Mouse (Mus musculus): ENCODE measurements around the gene Sorl1. TPM values are rescaled to one million over a fixed set of nuclear protein-coding genes. Genes with fewer than 3 reads are reported as not detected.
A peak's percentile ranks its signal among the peaks of the same experiment; 100 is the strongest.

The Sorl1 gene
- polyA plus RNA-seq, 1 experiment = 3.5 TPM

DNA sequence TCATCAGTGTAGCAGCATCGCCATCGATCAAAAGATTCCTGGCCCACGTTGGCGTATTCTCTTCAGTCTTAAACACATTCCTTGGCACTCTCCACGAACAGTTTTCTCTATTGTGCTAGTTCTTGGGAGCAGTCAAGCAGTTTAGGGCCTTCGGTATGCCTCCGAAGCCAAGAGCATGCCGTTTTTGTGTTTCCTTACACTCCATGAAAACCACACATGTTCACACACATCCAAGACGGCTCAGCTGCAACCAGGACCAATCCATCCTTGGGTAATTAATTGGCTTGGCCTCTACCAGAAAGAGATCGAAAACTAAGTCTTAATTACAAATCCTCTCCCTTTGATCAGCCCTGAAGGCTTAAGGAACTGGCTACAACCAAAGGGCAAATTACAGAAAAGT lies 162.8 kb downstream of the Sorl1 start:
- H3K4me1 ChIP-seq (ENCODE audit: control insufficient read depth, insufficient read depth, low read length) = no peaks in the 10 kb centered on the region
- no peak overlapping the region for H3K27ac ChIP-seq (ENCODE audit: insufficient read depth, low read length)
- TF ChIP-seq POLR2A (IDR thresholded peaks at IDR 0.05; ENCODE audit: low read depth, low read length) (no peak), CTCF (IDR thresholded peaks at IDR 0.05; ENCODE audit: borderline replicate concordance, insufficient read depth, low read length) (no peak)
- no peak overlapping the region for H3K4me3 ChIP-seq (ENCODE audit: insufficient read depth, low read length)

DNA sequence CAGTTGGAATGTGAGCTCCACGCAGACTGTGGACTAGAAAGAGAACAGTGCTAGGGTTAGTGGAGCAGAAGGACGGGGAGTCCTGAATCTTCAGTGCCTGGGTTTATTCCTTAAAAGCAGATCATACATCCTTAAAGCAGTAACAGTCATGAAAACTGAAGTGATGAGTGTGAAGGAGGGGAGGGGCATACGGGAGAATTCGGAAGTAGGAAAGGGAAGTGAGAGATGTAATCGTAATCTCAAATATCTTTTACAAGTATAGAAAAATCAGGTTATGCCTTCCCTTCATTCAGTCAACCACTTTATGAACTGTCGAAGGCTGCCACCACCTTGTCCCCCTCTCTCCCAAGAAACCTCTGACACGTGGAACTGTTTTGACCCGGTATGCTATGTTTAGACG lies 165.8 kb downstream of the Sorl1 start:
- TF ChIP-seq CTCF (IDR thresholded peaks at IDR 0.05; ENCODE audit: borderline replicate concordance, insufficient read depth, low read length) (no peak), POLR2A (IDR thresholded peaks at IDR 0.05; ENCODE audit: low read depth, low read length) (no peak)
- Histone ChIP-seq H3K4me3 (ENCODE audit: insufficient read depth, low read length) (no peak overlapping the region), H3K4me1 (ENCODE audit: control insufficient read depth, insufficient read depth, low read length) (no peaks in the 10 kb centered on the region), H3K27ac (ENCODE audit: insufficient read depth, low read length) (no peak overlapping the region)

DNA sequence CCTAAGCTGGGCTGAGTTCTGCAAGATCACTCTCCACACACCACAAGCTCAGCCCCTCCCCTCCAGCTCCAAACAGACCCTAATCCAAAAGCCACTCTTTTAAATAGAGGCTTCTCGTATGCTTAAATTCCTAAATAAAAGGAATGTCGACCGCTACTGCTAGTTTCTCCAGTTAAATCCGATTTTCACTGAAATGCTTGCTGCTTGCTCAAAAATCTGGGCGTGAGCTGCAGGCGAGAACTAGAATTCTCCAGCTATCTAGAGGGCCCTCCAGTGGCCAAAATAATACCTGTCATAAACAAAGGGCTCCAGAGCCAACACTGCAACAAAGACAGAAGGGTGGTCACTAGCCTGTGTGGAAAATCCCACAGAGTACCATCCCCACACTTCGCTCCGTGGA lies 170.6 kb downstream of the Sorl1 start:
- Histone ChIP-seq H3K4me1 (ENCODE audit: control insufficient read depth, insufficient read depth, low read length) (peaks cover 14% of the 10 kb centered on the region), H3K27ac (ENCODE audit: insufficient read depth, low read length) (peak overlapping the region; percentile 99), H3K4me3 (ENCODE audit: insufficient read depth, low read length) (no peak overlapping the region)
- TF ChIP-seq POLR2A (IDR thresholded peaks at IDR 0.05; ENCODE audit: low read depth, low read length) = no peak
- TF ChIP-seq CTCF (IDR thresholded peaks at IDR 0.05; ENCODE audit: borderline replicate concordance, insufficient read depth, low read length) = no peak

DNA sequence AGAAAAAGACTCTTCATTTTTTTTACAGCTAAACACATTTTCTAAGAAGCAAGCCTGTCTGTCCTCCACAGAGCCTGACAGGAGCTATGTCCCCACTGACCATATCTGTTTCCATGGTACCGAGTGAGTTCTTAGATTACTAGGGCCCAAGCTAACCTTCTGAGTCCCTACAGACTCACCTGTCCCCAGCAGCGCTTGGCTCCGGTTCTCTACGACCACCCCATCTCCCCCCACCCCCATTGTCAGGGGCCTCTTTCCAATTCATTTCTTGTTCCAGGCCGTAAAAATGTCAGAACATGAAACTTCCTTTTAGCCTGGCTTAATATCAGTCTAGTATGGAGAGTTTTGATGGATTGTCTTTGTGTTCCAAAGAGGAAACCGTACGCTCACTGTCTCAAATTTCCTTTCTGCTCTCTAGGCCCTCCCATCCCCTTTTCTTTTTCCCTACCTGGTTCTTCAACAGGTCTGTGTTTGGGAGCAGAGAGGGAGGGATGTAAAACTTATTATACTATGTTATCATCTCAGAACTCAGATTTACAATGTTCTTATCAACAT lies 171.4 kb downstream of the Sorl1 start:
- no peak for TF ChIP-seq POLR2A (IDR thresholded peaks at IDR 0.05; ENCODE audit: low read depth, low read length)
- no peak for TF ChIP-seq CTCF (IDR thresholded peaks at IDR 0.05; ENCODE audit: borderline replicate concordance, insufficient read depth, low read length)
- Histone ChIP-seq H3K27ac (ENCODE audit: insufficient read depth, low read length) (peak overlapping the region; percentile 99), H3K4me3 (ENCODE audit: insufficient read depth, low read length) (no peak overlapping the region), H3K4me1 (ENCODE audit: control insufficient read depth, insufficient read depth, low read length) (peaks cover 14% of the 10 kb centered on the region)

DNA sequence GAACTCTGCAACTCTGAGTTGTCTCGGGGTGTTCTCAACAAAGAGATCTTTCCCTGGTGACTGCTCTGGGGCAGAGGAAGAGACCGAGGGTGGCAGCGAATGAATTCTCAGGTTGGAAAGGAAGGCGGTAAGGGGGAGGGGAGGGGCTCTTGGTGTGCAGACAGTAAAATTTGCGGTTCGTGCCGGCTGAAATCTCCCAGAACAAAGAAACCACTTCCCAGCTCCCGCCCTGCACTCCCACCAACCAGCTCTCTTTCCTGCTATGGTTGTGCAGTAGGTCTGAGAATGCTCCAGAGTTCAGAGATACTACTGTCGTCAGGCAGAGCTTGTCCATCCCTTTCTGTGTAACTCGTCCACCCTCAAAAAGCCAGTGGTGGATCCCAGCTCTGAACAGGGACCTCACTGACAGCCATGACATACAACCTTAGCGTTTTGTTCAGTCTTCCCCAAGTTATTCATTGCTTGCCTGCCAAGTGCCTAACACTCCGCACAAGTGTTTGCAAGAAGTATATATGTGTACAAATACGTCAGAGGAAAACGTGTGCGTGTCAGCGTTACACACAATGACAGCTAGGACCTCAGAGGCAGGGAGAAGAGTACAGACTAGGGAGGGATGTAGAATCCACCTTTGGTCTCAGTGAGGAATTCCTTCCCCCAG lies 172.5 kb downstream of the Sorl1 start:
- peak overlapping the region; percentile 13; the same call in 1 of the 2 replicates for H3K4me3 ChIP-seq (ENCODE audit: insufficient read depth, low read length)
- H3K27ac ChIP-seq (ENCODE audit: insufficient read depth, low read length) = peak overlapping the region; percentile 99
- TF ChIP-seq CTCF (IDR thresholded peaks at IDR 0.05; ENCODE audit: borderline replicate concordance, insufficient read depth, low read length) = no peak
- peak; percentile 66 for TF ChIP-seq POLR2A (IDR thresholded peaks at IDR 0.05; ENCODE audit: low read depth, low read length)
- peaks cover 14% of the 10 kb centered on the region for H3K4me1 ChIP-seq (ENCODE audit: control insufficient read depth, insufficient read depth, low read length)

DNA sequence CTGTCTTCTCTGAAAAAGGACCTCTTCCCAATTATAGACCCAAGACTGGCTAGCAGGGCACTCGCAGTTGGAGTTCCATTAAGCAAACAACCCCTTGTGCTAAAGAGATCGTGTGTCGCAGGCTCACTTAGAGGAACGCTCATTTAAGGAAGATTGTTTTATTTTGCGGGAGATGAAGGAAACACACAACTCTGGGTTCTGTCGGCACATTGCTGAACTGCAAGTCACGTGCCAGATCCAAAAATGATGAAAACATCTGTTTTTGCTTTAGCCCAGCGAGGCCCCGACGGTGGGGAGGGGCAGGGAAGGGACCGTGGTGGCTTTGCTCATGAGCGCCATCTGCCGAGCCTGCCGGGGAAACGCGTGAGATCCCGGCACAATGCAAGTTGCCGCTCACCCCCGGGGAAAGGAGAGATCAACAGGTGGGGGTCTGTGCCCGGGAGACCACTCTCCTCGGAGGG lies 173.1 kb downstream of the Sorl1 start:
- H3K27ac ChIP-seq (ENCODE audit: insufficient read depth, low read length) = peak overlapping the region; percentile 99
- peak; percentile 53 for TF ChIP-seq POLR2A (IDR thresholded peaks at IDR 0.05; ENCODE audit: low read depth, low read length)
- TF ChIP-seq CTCF (IDR thresholded peaks at IDR 0.05; ENCODE audit: borderline replicate concordance, insufficient read depth, low read length) = peak; percentile 89
- H3K4me1 ChIP-seq (ENCODE audit: control insufficient read depth, insufficient read depth, low read length) = peaks cover 14% of the 10 kb centered on the region
- H3K4me3 ChIP-seq (ENCODE audit: insufficient read depth, low read length) = peak overlapping the region; percentile 13; the same call in 1 of the 2 replicates

DNA sequence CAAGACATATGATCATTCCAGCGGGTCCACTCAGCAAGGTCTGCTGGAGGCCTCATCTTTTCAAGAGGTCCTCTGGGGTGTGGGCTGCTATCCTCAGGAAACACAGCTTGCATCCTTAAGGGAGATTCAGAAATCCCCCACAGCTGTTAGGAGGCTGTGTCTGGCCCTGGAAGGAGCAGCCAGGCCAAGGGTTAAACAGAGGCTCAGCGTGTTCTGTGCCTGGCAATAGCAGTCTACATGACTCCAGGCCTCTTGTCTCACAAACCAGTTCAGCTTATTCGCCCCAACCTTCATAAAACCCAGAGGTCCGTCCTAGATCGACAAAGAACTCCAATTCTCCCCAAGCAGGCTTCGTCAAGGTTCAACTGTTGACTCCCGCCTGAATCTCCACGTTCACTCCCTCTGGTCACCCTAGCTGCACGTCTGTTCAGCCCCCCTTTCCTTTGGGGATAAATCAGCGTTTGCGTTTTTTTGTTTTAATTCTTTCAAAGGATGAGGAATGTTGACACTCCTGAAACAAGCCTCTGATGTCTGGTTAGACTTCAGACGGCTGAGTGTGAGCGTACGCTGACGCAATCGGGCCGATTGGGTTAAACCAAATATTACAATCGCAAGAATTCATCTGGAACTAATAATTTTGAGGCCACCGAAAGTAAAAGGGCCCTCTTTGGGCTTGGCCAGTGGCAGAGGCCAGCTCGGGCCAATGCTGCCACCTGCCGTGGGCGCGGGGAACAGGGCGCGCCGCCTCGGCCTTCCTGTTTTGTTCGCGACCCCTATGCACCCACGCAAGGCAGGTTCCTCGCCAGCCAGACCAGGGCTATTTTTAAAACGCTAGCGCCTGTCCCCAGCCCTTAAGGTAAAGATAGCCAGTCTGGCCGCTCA lies 173.7 kb downstream of the Sorl1 start:
- TF ChIP-seq POLR2A (IDR thresholded peaks at IDR 0.05; ENCODE audit: low read depth, low read length) = 0 out of 2 replicates have a peak, but pooled peaks have one; percentile 22
- peak; percentile 80 for TF ChIP-seq CTCF (IDR thresholded peaks at IDR 0.05; ENCODE audit: borderline replicate concordance, insufficient read depth, low read length)
- peaks cover 14% of the 10 kb centered on the region for H3K4me1 ChIP-seq (ENCODE audit: control insufficient read depth, insufficient read depth, low read length)
- H3K27ac ChIP-seq (ENCODE audit: insufficient read depth, low read length) = peak overlapping the region; percentile 99
- H3K4me3 ChIP-seq (ENCODE audit: insufficient read depth, low read length) = no peak overlapping the region

DNA sequence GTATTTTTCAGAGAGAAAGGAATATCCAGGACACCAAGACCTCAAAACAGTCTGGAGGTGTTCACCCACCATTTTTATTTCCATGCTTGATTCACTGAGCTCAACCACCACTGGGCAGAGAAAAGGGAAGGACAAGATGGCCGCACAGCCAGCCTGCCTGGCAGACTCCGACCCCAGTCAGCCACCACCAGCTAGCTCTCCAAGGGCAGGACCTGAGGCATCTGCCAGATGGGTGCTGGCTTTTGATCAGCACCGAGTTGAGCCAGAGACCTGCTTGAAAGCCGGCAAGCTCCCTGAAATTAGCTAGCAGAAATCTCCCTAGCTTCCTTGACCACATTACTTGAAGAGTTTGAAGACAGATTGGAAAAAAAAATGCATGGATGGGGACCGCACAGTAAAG lies 174.6 kb downstream of the Sorl1 start:
- no peak for TF ChIP-seq POLR2A (IDR thresholded peaks at IDR 0.05; ENCODE audit: low read depth, low read length)
- no peak for TF ChIP-seq CTCF (IDR thresholded peaks at IDR 0.05; ENCODE audit: borderline replicate concordance, insufficient read depth, low read length)
- H3K4me1 ChIP-seq (ENCODE audit: control insufficient read depth, insufficient read depth, low read length) = peaks cover 14% of the 10 kb centered on the region
- no peak overlapping the region for H3K4me3 ChIP-seq (ENCODE audit: insufficient read depth, low read length)
- H3K27ac ChIP-seq (ENCODE audit: insufficient read depth, low read length) = peak overlapping the region; percentile 99

DNA sequence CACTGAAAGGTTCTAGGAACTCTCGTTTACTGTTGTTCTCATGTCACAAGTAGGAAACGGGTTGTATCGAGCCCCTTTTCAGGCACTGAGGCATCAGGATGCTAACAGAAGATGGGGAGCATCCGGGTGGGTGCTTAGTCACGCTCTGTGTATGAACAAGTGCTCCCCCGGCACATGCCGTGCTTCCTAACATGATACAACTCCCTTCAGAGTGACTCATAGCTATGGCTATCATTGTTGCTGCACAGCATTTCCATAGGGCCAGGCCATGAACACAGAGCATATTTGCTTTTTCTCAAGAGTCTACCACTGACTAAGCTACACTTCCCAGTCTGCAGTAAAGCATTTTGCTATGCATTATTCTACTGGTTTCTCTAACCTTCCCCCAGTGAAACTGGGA lies 179.1 kb downstream of the Sorl1 start:
- no peak overlapping the region for H3K4me3 ChIP-seq (ENCODE audit: insufficient read depth, low read length)
- peaks cover 5% of the 10 kb centered on the region; the same call in 1 of the 2 replicates for H3K4me1 ChIP-seq (ENCODE audit: control insufficient read depth, insufficient read depth, low read length)
- TF ChIP-seq POLR2A (IDR thresholded peaks at IDR 0.05; ENCODE audit: low read depth, low read length) (no peak), CTCF (IDR thresholded peaks at IDR 0.05; ENCODE audit: borderline replicate concordance, insufficient read depth, low read length) (no peak)
- H3K27ac ChIP-seq (ENCODE audit: insufficient read depth, low read length) = no peak overlapping the region
